Mouse (Mus musculus): ENCODE measurements around the gene Washc2. TPM values are rescaled to one million over a fixed set of nuclear protein-coding genes. Genes with fewer than 3 reads are reported as not detected.
A peak's percentile ranks its signal among the peaks of the same experiment; 100 is the strongest.

The Washc2 gene
- polyA plus RNA-seq, 1 experiment from 2014 or later: 12.3 TPM

DNA sequence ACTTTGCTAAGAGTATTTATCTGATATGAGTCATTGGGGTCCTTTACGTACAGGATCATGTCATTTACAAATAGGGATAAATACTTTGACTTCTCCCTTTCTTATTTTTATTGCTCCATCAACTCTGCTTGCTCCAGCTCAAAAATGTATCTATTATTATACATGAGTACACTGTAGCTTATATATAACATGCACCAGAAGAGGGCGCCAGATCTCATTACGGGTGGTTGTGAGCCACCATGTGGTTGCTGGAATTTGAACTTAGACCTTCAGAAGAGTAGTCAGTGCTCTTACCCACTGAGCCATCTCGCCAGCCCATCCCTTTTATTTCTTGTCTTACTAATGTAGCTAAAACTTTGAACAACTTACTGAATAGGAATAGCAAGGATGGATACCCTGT, 74.7 kb downstream of the Washc2 start:
- 61% methylated on average over 4 of the region's 4 CpGs for WGBS (ENCODE audit: insufficient replicate concordance)

GRCm38 (mm10) chr6:116283280-116283679, 75.4 kb downstream of the Washc2 start:
- Histone ChIP-seq H3K9ac (replicated peaks) (no peak overlapping the region), H3K27me3 (ENCODE audit: insufficient read depth, low read length) (no peaks in the 10 kb centered on the region), H3K9me3 (ENCODE audit: low read length) (no peaks in the 10 kb centered on the region), H3K27ac (ENCODE audit: low read depth) (no peak overlapping the region), H3K4me1 (ENCODE audit: insufficient read depth) (peaks cover 16% of the 10 kb centered on the region), H3K4me2 (ENCODE audit: low read depth, low read length) (no peak overlapping the region), H3K4me3 (ENCODE audit: low read depth, low read length) (no peak overlapping the region), H3K36me3 (replicated peaks; ENCODE audit: insufficient read depth, low read length) (peaks cover 5% of the 10 kb centered on the region)
- ATAC-seq (no peak), DNase-seq (no peak)
- WGBS (ENCODE audit: insufficient replicate concordance): 86% methylated on average over 3 of the region's 3 CpGs
- TF ChIP-seq CTCF (IDR thresholded peaks at IDR 0.05; ENCODE audit: low read depth) (no peak), EP300 (IDR thresholded peaks at IDR 0.05; ENCODE audit: low read depth) (no peak)

More for the DNA sequence above, 74.7 kb downstream of the Washc2 start:
- Histone ChIP-seq H3K27ac (ENCODE audit: low read depth) (no peak overlapping the region), H3K4me1 (ENCODE audit: insufficient read depth) (peaks cover 14% of the 10 kb centered on the region), H3K4me3 (ENCODE audit: low read depth, low read length) (no peak overlapping the region), H3K4me2 (ENCODE audit: low read depth, low read length) (no peak overlapping the region), H3K9me3 (ENCODE audit: low read length) (no peaks in the 10 kb centered on the region), H3K36me3 (replicated peaks; ENCODE audit: insufficient read depth, low read length) (peaks cover 10% of the 10 kb centered on the region; the same call in 1 of the 2 replicates), H3K9ac (replicated peaks) (no peak overlapping the region), H3K27me3 (ENCODE audit: insufficient read depth, low read length) (no peaks in the 10 kb centered on the region)
- peak; percentile 52 for DNase-seq
- no peak for TF ChIP-seq EP300 (IDR thresholded peaks at IDR 0.05; ENCODE audit: low read depth)
- peak; percentile 69 for TF ChIP-seq CTCF (IDR thresholded peaks at IDR 0.05; ENCODE audit: low read depth)
- no peak for ATAC-seq

GRCm38 (mm10) chr6:116286321-116286720, 78.5 kb downstream of the Washc2 start:
- 74% methylated on average over 4 of the region's 4 CpGs for WGBS (ENCODE audit: insufficient replicate concordance)
- DNase-seq (no peak), ATAC-seq (peak; percentile 78)
- peaks cover 11% of the 10 kb centered on the region for H3K4me1 ChIP-seq (ENCODE audit: insufficient read depth)
- peak overlapping the region; percentile 52 for H3K4me2 ChIP-seq (ENCODE audit: low read depth, low read length)
- H3K9me3 ChIP-seq (ENCODE audit: low read length): no peaks in the 10 kb centered on the region
- H3K4me3 ChIP-seq (ENCODE audit: low read depth, low read length): no peak overlapping the region
- H3K36me3 ChIP-seq (replicated peaks; ENCODE audit: insufficient read depth, low read length): peaks cover 5% of the 10 kb centered on the region
- no peak for TF ChIP-seq EP300 (IDR thresholded peaks at IDR 0.05; ENCODE audit: low read depth)
- no peak for TF ChIP-seq CTCF (IDR thresholded peaks at IDR 0.05; ENCODE audit: low read depth)
- no peak overlapping the region for H3K9ac ChIP-seq (replicated peaks)
- H3K27ac ChIP-seq (ENCODE audit: low read depth): peak overlapping the region; percentile 84
- H3K27me3 ChIP-seq (ENCODE audit: insufficient read depth, low read length): no peaks in the 10 kb centered on the region

- no peak overlapping the region for H3K4me3 ChIP-seq (ENCODE audit: low read depth, low read length)
- peak overlapping the region; percentile 54 for H3K9ac ChIP-seq (replicated peaks)
- H3K4me1 ChIP-seq (ENCODE audit: insufficient read depth): peaks cover 11% of the 10 kb centered on the region
- WGBS (ENCODE audit: insufficient replicate concordance): 36% methylated on average over 5 of the region's 5 CpGs
- H3K36me3 ChIP-seq (replicated peaks; ENCODE audit: insufficient read depth, low read length): peaks cover 8% of the 10 kb centered on the region
- ATAC-seq (peak; percentile 99), DNase-seq (peak; percentile 54)
- H3K9me3 ChIP-seq (ENCODE audit: low read length): no peaks in the 10 kb centered on the region
- peak overlapping the region; percentile 84 for H3K27ac ChIP-seq (ENCODE audit: low read depth)
- peak overlapping the region; percentile 52 for H3K4me2 ChIP-seq (ENCODE audit: low read depth, low read length)
- TF ChIP-seq CTCF (IDR thresholded peaks at IDR 0.05; ENCODE audit: low read depth): no peak
- peak; percentile 89 for TF ChIP-seq EP300 (IDR thresholded peaks at IDR 0.05; ENCODE audit: low read depth)
- no peaks in the 10 kb centered on the region for H3K27me3 ChIP-seq (ENCODE audit: insufficient read depth, low read length)
These were observed 79.2 kb downstream of the Washc2 start for GRCm38 (mm10) chr6:116286870-116287575.

DNA sequence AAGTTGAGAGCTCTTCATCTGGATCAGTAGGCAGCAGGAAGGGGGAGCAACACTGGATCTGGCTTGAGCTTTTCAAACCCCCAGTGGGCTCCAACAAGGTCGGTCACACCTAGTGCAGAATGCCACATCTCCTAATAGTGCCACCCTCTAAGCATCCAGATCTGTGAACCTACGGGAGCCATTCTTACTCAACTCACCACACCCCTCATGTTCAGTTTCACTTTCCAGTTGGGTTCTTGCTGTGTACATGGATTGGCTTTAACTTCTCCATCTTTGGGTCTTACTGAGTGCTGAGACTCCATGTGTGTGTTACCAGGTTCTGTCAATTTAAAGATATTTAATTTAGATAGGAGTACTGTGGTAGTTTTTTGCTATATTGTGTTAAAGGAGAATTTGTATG, 103.6 kb downstream of the Washc2 start:
- H3K27me3 ChIP-seq (ENCODE audit: insufficient read depth, low read length): no peaks in the 10 kb centered on the region
- H3K9ac ChIP-seq (replicated peaks): no peak overlapping the region
- 75% methylated on average over 2 of the region's 2 CpGs for WGBS (ENCODE audit: insufficient replicate concordance)
- H3K4me3 ChIP-seq (ENCODE audit: low read depth, low read length): no peak overlapping the region
- H3K4me2 ChIP-seq (ENCODE audit: low read depth, low read length): no peak overlapping the region
- DNase-seq (no peak), ATAC-seq (no peak)
- H3K4me1 ChIP-seq (ENCODE audit: insufficient read depth): no peaks in the 10 kb centered on the region
- H3K9me3 ChIP-seq (ENCODE audit: low read length): no peaks in the 10 kb centered on the region
- peaks cover 20% of the 10 kb centered on the region for H3K36me3 ChIP-seq (replicated peaks; ENCODE audit: insufficient read depth, low read length)
- no peak overlapping the region for H3K27ac ChIP-seq (ENCODE audit: low read depth)
- TF ChIP-seq EP300 (IDR thresholded peaks at IDR 0.05; ENCODE audit: low read depth) (no peak), CTCF (IDR thresholded peaks at IDR 0.05; ENCODE audit: low read depth) (no peak)

Other genes with a start within 250 kb of the Washc2 start
- 8.5 and 8.7 TPM in 2 replicates for gene Plxnd1, start 213.0 kb upstream of the Washc2 start, polyA plus RNA-seq (2015; fragmentation: Nextera tagmentation; extraction: Ambion mirVana)
- 3.7 and 4.0 TPM in 2 replicates for gene Tmcc1, start 14.6 kb upstream of the Washc2 start, polyA plus RNA-seq (2015; fragmentation: Nextera tagmentation; extraction: Ambion mirVana)
- 4.9 and 5.7 TPM in 2 replicates for gene Zfand4, start 56.2 kb downstream of the Washc2 start, polyA plus RNA-seq (2015; fragmentation: Nextera tagmentation; extraction: Ambion mirVana)
- 36.4 and 40.5 TPM in 2 replicates for gene March8, start 130.0 kb downstream of the Washc2 start, polyA plus RNA-seq (2015; fragmentation: Nextera tagmentation; extraction: Ambion mirVana)

All from liver, postnatal 0 days (tissue).